Mouse (Mus musculus): ENCODE data around the gene Banp. TPM values are rescaled to one million over a fixed set of nuclear protein-coding genes. Genes with fewer than 3 reads are reported as not detected.

Gene Banp
- 48.1 and 64.3 TPM in 2 replicates for polyA plus RNA-seq (2012; rRNA removed)

DNA sequence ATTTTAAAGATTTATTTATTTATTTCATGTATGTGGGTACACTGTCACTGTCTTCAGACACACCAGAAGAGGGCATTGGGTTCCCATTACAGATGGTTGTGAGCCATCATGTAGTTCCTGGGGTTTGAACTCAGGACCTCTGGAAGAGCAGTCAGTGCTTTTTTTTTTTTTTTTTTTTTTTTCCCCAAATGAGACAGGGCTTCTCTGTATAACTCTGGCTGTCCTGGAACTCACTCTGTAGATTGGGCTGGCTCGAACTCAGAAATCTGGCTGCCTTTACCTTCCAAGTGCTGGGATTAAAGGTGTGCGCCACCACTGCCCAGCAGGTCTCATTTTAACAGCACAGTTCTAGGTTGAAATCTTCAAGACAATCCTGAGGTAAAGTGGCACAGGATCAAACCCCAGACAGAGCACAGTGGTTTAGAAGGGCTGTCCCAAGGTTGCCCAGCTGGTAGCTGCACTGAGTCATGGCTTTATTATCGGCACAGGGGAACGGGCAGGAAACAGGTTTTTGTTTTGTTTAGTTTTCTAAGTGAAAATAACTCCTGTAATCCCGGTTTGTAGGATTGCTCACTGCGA lies at the start of gene Banp:
Gene Banp (plus strand): TSS at position 529 of the 579 bp plus-strand sequence.

GRCm38 (mm10) chr8:121907587-121908248 lies 41.8 kb upstream of the Banp start, which contains the start of gene Slc7a5:
TSS of gene Slc7a5 (minus strand) at chr8:121907694.

GRCm38 (mm10) chr8:121944831-121945230 lies 4.7 kb upstream of the Banp start, which contains the start of gene Car5a:
TSS of gene Car5a (minus strand) at chr8:121944904.

Other genes with a start within 250 kb of the Banp start
- 1.5 and 1.8 TPM in 2 replicates for gene Jph3, start 220.1 kb upstream of the Banp start, polyA plus RNA-seq (2012; rRNA removed)
- gene Klhdc4, start 120.2 kb upstream of the Banp start, polyA plus RNA-seq (2012; rRNA removed) = 12.4 and 15.3 TPM in 2 replicates
- gene Slc7a5, start 42.1 kb upstream of the Banp start, polyA plus RNA-seq (2012; rRNA removed) = 15.9 and 16.8 TPM in 2 replicates
- gene Car5a, start 4.8 kb upstream of the Banp start, polyA plus RNA-seq (2012; rRNA removed) = 0.15 and 0.27 TPM in 2 replicates